Mouse (Mus musculus): ENCODE measurements around the gene Man2b2. TPM values are rescaled to one million over a fixed set of nuclear protein-coding genes. Genes with fewer than 3 reads are reported as not detected.

Gene Man2b2
- polyA plus RNA-seq, 1 experiment: 4.5 TPM

DNA sequence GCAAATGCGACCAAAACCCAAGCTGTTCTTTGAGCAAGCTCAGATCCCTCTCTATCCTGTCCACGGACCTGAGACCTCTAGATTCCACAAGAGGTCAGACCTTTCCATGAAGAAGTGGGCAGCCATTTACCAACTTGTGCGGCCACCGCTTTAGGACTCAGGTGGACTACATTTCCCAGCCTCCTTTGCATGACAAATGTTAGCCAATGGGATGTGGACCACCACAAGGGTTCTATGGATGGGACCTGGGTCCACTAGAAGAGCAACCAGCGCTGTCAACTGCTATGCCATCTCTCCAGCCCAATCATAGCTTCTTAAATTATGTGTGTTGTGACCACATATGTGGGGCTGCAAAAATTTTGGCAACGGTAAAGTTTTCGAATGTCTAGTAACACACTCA is 819 bp upstream of the Man2b2 start:
- Histone ChIP-seq H3K27me3 (ENCODE audit: control insufficient read depth, insufficient read depth, insufficient read length) (peaks cover 7% of the 10 kb centered on the region), H3ac (ENCODE audit: control insufficient read depth, insufficient read length, low read depth) (no peak overlapping the region)

DNA sequence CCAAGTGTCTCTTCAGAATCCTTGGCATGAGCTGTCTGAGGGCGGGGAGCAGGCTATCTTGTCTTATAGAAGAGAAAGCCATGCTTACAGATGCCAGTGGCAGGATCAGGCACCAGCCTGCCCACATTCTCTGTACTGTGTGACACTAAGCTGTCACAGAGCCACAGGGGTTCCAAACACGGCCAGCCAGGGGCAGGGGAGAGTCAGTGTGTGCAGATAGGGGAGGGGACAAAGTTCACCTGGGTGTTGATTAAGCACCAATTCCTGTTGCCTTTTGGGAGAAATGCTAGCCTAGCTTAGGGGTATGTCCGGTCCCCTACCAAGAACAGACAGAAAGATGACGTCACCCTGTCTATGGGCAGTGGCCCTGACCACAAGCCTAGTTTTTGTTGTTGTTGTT is 1.4 kb downstream of the Man2b2 start:
- H3ac ChIP-seq (ENCODE audit: control insufficient read depth, insufficient read length, low read depth): no peak overlapping the region
- no peaks in the 10 kb centered on the region for H3K79me3 ChIP-seq (ENCODE audit: low read depth)
- TF ChIP-seq CEBPB (IDR thresholded peaks at IDR 0.05; ENCODE audit: low read depth): no peak
- TF ChIP-seq MYOD1 (IDR thresholded peaks at IDR 0.05; ENCODE audit: control insufficient read depth, insufficient read length, low read depth): no peak
- no peak for TF ChIP-seq MAX (IDR thresholded peaks at IDR 0.05)
- TF ChIP-seq MYOG (IDR thresholded peaks at IDR 0.05; ENCODE audit: control insufficient read depth, extremely low read depth, insufficient read length): no peak
- TF ChIP-seq FOSL1 (IDR thresholded peaks at IDR 0.05; ENCODE audit: insufficient read depth, low read length, poor library complexity, severe bottlenecking): no peak
- TF ChIP-seq CTCF (IDR thresholded peaks at IDR 0.05; ENCODE audit: control insufficient read depth, insufficient read depth, insufficient read length): no peak
- no peak for TF ChIP-seq USF1 (IDR thresholded peaks at IDR 0.05; ENCODE audit: low read depth)
- H3K36me3 ChIP-seq (ENCODE audit: control insufficient read depth, insufficient read depth): no peaks in the 10 kb centered on the region
- no peaks in the 10 kb centered on the region for H3K79me2 ChIP-seq (ENCODE audit: control insufficient read depth, insufficient read depth)
- peaks cover 7% of the 10 kb centered on the region for H3K27me3 ChIP-seq (ENCODE audit: control insufficient read depth, insufficient read depth, insufficient read length)
- H3K4me3 ChIP-seq (ENCODE audit: insufficient read depth, poor library complexity, severe bottlenecking): no peak overlapping the region

More for the DNA sequence above, 819 bp upstream of the Man2b2 start:
- no peaks in the 10 kb centered on the region for H3K79me3 ChIP-seq (ENCODE audit: low read depth)
- H3K4me3 ChIP-seq (ENCODE audit: insufficient read depth, poor library complexity, severe bottlenecking): no peak overlapping the region
- no peaks in the 10 kb centered on the region for H3K36me3 ChIP-seq (ENCODE audit: control insufficient read depth, insufficient read depth)
- TF ChIP-seq FOSL1 (IDR thresholded peaks at IDR 0.05; ENCODE audit: insufficient read depth, low read length, poor library complexity, severe bottlenecking) (no peak), MYOG (IDR thresholded peaks at IDR 0.05; ENCODE audit: control insufficient read depth, extremely low read depth, insufficient read length) (no peak), CTCF (IDR thresholded peaks at IDR 0.05; ENCODE audit: control insufficient read depth, insufficient read depth, insufficient read length) (no peak), CEBPB (IDR thresholded peaks at IDR 0.05; ENCODE audit: low read depth) (no peak), MYOD1 (IDR thresholded peaks at IDR 0.05; ENCODE audit: control insufficient read depth, insufficient read length, low read depth) (no peak), MAX (IDR thresholded peaks at IDR 0.05) (no peak), USF1 (IDR thresholded peaks at IDR 0.05; ENCODE audit: low read depth) (no peak)
- H3K79me2 ChIP-seq (ENCODE audit: control insufficient read depth, insufficient read depth): no peaks in the 10 kb centered on the region

DNA sequence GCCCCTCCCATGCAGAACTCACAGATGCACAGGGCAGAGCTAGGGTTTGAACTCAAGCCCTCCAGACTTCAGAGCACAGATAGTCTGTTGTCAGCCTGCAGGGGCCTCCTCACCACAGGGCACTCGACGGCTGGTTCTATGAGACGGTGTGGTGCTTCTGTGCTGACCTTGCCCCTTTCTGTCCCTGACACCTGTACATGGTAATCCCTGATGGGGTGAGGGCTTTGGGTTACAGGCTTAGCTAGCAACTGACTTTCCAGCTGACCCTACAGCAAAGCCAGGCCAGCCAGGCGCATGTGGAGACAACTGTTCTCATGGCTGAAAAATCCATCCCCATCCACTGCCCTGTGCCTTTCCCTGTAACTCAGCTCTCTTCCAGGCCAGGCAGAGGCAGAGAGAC is 7.5 kb downstream of the Man2b2 start:
- Histone ChIP-seq H3K79me2 (ENCODE audit: control insufficient read depth, insufficient read depth) (no peaks in the 10 kb centered on the region), H3K79me3 (ENCODE audit: low read depth) (no peaks in the 10 kb centered on the region), H3K4me3 (ENCODE audit: insufficient read depth, poor library complexity, severe bottlenecking) (no peak overlapping the region), H3ac (ENCODE audit: control insufficient read depth, insufficient read length, low read depth) (no peak overlapping the region), H3K36me3 (ENCODE audit: control insufficient read depth, insufficient read depth) (no peaks in the 10 kb centered on the region), H3K27me3 (ENCODE audit: control insufficient read depth, insufficient read depth, insufficient read length) (peaks cover 3% of the 10 kb centered on the region)
- TF ChIP-seq CTCF (IDR thresholded peaks at IDR 0.05; ENCODE audit: control insufficient read depth, insufficient read depth, insufficient read length) (no peak), FOSL1 (IDR thresholded peaks at IDR 0.05; ENCODE audit: insufficient read depth, low read length, poor library complexity, severe bottlenecking) (no peak), MYOD1 (IDR thresholded peaks at IDR 0.05; ENCODE audit: control insufficient read depth, insufficient read length, low read depth) (no peak)

DNA sequence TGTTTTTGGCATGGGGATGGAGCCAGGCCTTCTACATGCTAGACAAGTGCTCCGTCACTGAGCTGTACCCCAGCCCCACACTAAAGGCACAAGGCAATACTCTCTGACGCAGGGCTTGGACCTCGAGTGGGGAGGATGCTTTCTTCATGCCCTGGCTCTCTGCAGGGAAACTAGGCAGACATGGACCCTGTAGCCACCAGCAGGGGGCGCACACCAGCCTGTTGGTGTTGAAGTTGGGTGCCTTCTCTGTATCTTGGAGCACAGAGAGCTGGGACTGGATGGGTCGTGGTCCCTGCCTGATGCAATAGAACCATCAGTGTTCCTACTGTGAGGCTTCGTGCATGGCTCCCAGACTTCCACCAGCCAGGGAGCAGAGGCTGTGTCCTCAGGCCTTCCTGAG is 10.3 kb downstream of the Man2b2 start:
- H3ac ChIP-seq (ENCODE audit: control insufficient read depth, insufficient read length, low read depth): no peak overlapping the region
- H3K79me2 ChIP-seq (ENCODE audit: control insufficient read depth, insufficient read depth): no peaks in the 10 kb centered on the region
- no peaks in the 10 kb centered on the region for H3K79me3 ChIP-seq (ENCODE audit: low read depth)
- no peaks in the 10 kb centered on the region for H3K27me3 ChIP-seq (ENCODE audit: control insufficient read depth, insufficient read depth, insufficient read length)
- no peak overlapping the region for H3K4me3 ChIP-seq (ENCODE audit: insufficient read depth, poor library complexity, severe bottlenecking)
- H3K36me3 ChIP-seq (ENCODE audit: control insufficient read depth, insufficient read depth): no peaks in the 10 kb centered on the region
- TF ChIP-seq CTCF (IDR thresholded peaks at IDR 0.05; ENCODE audit: control insufficient read depth, insufficient read depth, insufficient read length): peak; percentile 78
- TF ChIP-seq MAX (IDR thresholded peaks at IDR 0.05): no peak

DNA sequence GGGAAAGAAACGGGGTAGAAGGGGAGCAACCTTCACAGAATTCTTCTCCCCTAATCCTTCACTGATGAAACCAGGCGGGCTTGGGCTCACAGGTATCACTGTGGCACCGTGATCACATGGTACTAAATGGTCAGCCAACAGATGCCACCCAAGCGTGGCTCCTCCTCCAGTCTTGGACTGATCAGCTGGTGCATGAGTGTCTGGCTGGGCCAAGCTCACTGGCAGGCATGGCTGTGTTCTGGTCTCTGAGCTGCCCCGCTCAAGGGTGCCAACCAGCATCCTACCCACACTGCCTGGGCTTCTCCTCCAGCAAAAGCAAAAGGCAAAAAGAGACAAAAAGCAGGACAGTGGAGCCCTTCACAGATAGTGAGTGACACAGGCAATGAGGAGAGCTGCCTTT is 10.7 kb downstream of the Man2b2 start:
- TF ChIP-seq CTCF (IDR thresholded peaks at IDR 0.05; ENCODE audit: control insufficient read depth, insufficient read depth, insufficient read length): no peak
- TF ChIP-seq FOSL1 (IDR thresholded peaks at IDR 0.05; ENCODE audit: insufficient read depth, low read length, poor library complexity, severe bottlenecking): no peak
- TF ChIP-seq CEBPB (IDR thresholded peaks at IDR 0.05; ENCODE audit: low read depth): no peak
- no peak for TF ChIP-seq USF1 (IDR thresholded peaks at IDR 0.05; ENCODE audit: low read depth)
- TF ChIP-seq MYOG (IDR thresholded peaks at IDR 0.05; ENCODE audit: control insufficient read depth, extremely low read depth, insufficient read length): no peak
- TF ChIP-seq MAX (IDR thresholded peaks at IDR 0.05): no peak
- no peak for TF ChIP-seq MYOD1 (IDR thresholded peaks at IDR 0.05; ENCODE audit: control insufficient read depth, insufficient read length, low read depth)
- H3K79me2 ChIP-seq (ENCODE audit: control insufficient read depth, insufficient read depth): no peaks in the 10 kb centered on the region
- no peaks in the 10 kb centered on the region for H3K79me3 ChIP-seq (ENCODE audit: low read depth)
- H3ac ChIP-seq (ENCODE audit: control insufficient read depth, insufficient read length, low read depth): no peak overlapping the region
- H3K4me3 ChIP-seq (ENCODE audit: insufficient read depth, poor library complexity, severe bottlenecking): no peak overlapping the region
- H3K36me3 ChIP-seq (ENCODE audit: control insufficient read depth, insufficient read depth): no peaks in the 10 kb centered on the region
- H3K27me3 ChIP-seq (ENCODE audit: control insufficient read depth, insufficient read depth, insufficient read length): no peaks in the 10 kb centered on the region

DNA sequence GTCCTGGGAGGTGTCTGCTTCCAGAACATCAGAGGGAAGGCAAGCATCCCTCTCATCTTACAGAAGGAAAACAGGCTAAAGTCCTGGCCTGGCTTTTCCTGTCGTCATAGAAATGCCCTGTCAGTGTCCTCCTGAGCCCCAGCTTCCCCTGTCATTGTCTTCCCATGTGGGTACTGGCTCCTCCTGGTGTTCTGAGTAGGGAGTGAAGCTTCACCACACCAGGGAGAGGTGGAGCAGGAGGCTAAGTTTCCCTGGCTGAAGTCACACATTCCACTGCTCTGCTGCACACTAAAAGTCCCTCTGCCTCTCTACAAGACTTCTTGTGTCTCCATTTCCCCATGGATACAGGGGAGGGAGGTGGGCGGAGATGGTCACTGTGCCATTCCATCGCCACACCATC is 12.7 kb downstream of the Man2b2 start:
- Histone ChIP-seq H3K4me3 (ENCODE audit: insufficient read depth, poor library complexity, severe bottlenecking) (no peak overlapping the region), H3K27me3 (ENCODE audit: control insufficient read depth, insufficient read depth, insufficient read length) (no peaks in the 10 kb centered on the region), H3ac (ENCODE audit: control insufficient read depth, insufficient read length, low read depth) (no peak overlapping the region), H3K79me3 (ENCODE audit: low read depth) (no peaks in the 10 kb centered on the region), H3K79me2 (ENCODE audit: control insufficient read depth, insufficient read depth) (no peaks in the 10 kb centered on the region), H3K36me3 (ENCODE audit: control insufficient read depth, insufficient read depth) (no peaks in the 10 kb centered on the region)
- TF ChIP-seq MAX (IDR thresholded peaks at IDR 0.05): no peak
